ENCODE assay signal across 27 mouse cellular contexts in the genomic region with DNA sequence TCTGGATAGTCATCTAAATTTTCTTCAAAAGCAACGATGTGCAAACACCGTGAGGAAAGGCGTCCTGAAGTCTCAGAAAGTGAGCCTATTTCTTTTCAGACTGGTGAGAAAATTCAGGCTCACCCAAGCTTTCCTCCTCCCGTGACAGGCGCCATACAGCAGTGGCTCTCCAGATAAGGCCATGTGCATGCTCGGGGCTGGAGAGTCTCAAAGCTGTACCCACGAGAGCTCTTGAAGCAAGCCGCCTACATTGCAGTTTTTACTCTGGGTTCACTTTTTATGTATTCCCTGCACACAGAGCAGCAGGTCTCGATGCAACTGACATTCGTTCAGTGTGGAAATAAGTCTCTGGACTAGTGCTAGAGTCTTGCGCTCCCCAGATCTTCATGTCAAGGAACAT.
DNase-seq lines count a peak whose midpoint lies in the region; ATAC-seq lines count a peak whose summit lies in the region.
"Had no signal": no experiment of that assay in that cellular context is flagged by ENCODE, and none has a peak within 500 bp of the region (broad histone marks: within the 10 kb centered on the region; RNA-seq: fewer than 3 reads in every experiment).

No protein-coding gene starts in this region.

- H3K9me3 ChIP-seq in heart, embryonic 12.5 days (replicated peaks) = no peaks in the 10 kb centered on the region
- H3K9me3 ChIP-seq in intestine, embryonic 14.5 days (ENCODE audit: control insufficient read depth, low read length) = no peaks in the 10 kb centered on the region
- H3K9me3 ChIP-seq in intestine, embryonic 15.5 days = no peaks in the 10 kb centered on the region
- no peaks in the 10 kb centered on the region for H3K9me3 ChIP-seq in midbrain, embryonic 14.5 days (ENCODE audit: control insufficient read depth, low read length)
- H3K9me3 ChIP-seq in midbrain, embryonic 10.5 days (replicated peaks) = no peaks in the 10 kb centered on the region
- H3K9me3 ChIP-seq: embryonic facial prominence, embryonic 15.5 days; forebrain, embryonic 12.5 days; kidney, embryonic 15.5 days; megakaryocyte, embryonic 14.5 days had no signal

- peak overlapping the region; percentile 84 for H3K27ac ChIP-seq in heart, embryonic 12.5 days (ENCODE audit: poor library complexity, severe bottlenecking)
- peak overlapping the region; percentile 43; the same call in 1 of the 2 replicates for H3K27ac ChIP-seq in intestine, embryonic 14.5 days (ENCODE audit: low read depth)
- H3K27ac ChIP-seq in intestine, embryonic 15.5 days = no peak overlapping the region; the same call in 1 of the 2 replicates
- no peak overlapping the region for H3K27ac ChIP-seq in midbrain, embryonic 14.5 days (replicated peaks; ENCODE audit: low read depth, low read length)
- H3K27ac ChIP-seq in midbrain, embryonic 10.5 days (replicated peaks) = no peak overlapping the region
- H3K27ac ChIP-seq: embryonic facial prominence, embryonic 15.5 days; forebrain, embryonic 12.5 days; hindbrain, embryonic 14.5 days; kidney, embryonic 15.5 days; liver, embryonic 14.5 days had no signal

- no peak overlapping the region for H3K9ac ChIP-seq in heart, embryonic 12.5 days
- no peak overlapping the region for H3K9ac ChIP-seq in intestine, embryonic 14.5 days (ENCODE audit: low read length)
- no peak overlapping the region for H3K9ac ChIP-seq in intestine, embryonic 15.5 days
- no peak overlapping the region for H3K9ac ChIP-seq in midbrain, embryonic 14.5 days (replicated peaks; ENCODE audit: low read length)
- H3K9ac ChIP-seq: embryonic facial prominence, embryonic 15.5 days; forebrain, embryonic 12.5 days; forebrain, postnatal 0 days; hindbrain, embryonic 14.5 days; kidney, embryonic 15.5 days; liver, embryonic 14.5 days had no signal

- H3K27me3 ChIP-seq in heart, embryonic 12.5 days (replicated peaks) = no peaks in the 10 kb centered on the region
- no peaks in the 10 kb centered on the region for H3K27me3 ChIP-seq in intestine, embryonic 14.5 days (replicated peaks; ENCODE audit: control insufficient read depth, insufficient read depth, low read length)
- H3K27me3 ChIP-seq in intestine, embryonic 15.5 days (replicated peaks) = no peaks in the 10 kb centered on the region
- H3K27me3 ChIP-seq in midbrain, embryonic 14.5 days (ENCODE audit: control insufficient read depth, insufficient read depth, low read length) = no peaks in the 10 kb centered on the region
- H3K27me3 ChIP-seq in midbrain, embryonic 10.5 days (ENCODE audit: low read depth, poor library complexity, severe bottlenecking) = no peaks in the 10 kb centered on the region
- H3K27me3 ChIP-seq: embryonic facial prominence, embryonic 15.5 days; forebrain, embryonic 12.5 days; kidney, embryonic 15.5 days; megakaryocyte, embryonic 14.5 days had no signal

- H3K36me3 ChIP-seq in heart, embryonic 12.5 days = no peaks in the 10 kb centered on the region
- H3K36me3 ChIP-seq in intestine, embryonic 14.5 days (ENCODE audit: control insufficient read depth, insufficient read depth, low read length) = no peaks in the 10 kb centered on the region
- H3K36me3 ChIP-seq in intestine, embryonic 15.5 days = no peaks in the 10 kb centered on the region
- no peaks in the 10 kb centered on the region for H3K36me3 ChIP-seq in midbrain, embryonic 14.5 days (ENCODE audit: control insufficient read depth, insufficient read depth, low read length)
- H3K36me3 ChIP-seq in midbrain, embryonic 10.5 days = no peaks in the 10 kb centered on the region
- H3K36me3 ChIP-seq: embryonic facial prominence, embryonic 15.5 days; forebrain, embryonic 12.5 days; kidney, embryonic 15.5 days had no signal

- peaks cover 55% of the 10 kb centered on the region for H3K4me1 ChIP-seq in heart, embryonic 12.5 days (replicated peaks)
- H3K4me1 ChIP-seq in intestine, embryonic 14.5 days (replicated peaks; ENCODE audit: control insufficient read depth, insufficient read depth, low read length) = peaks cover 41% of the 10 kb centered on the region
- peaks cover 22% of the 10 kb centered on the region for H3K4me1 ChIP-seq in intestine, embryonic 15.5 days (replicated peaks)
- peaks cover 6% of the 10 kb centered on the region; the same call in 1 of the 2 replicates for H3K4me1 ChIP-seq in midbrain, embryonic 14.5 days (ENCODE audit: control insufficient read depth, insufficient read depth, low read length)
- H3K4me1 ChIP-seq in midbrain, embryonic 10.5 days = peaks cover 10% of the 10 kb centered on the region; the same call in 1 of the 2 replicates
- H3K4me1 ChIP-seq: embryonic facial prominence, embryonic 15.5 days; megakaryocyte, embryonic 14.5 days had no signal

- no peak for DNase-seq in heart, adult 8-10 months (ENCODE audit: low spot score)
- no peak for DNase-seq in intestine, embryonic 14.5 days (ENCODE audit: low spot score)
- DNase-seq in midbrain, embryonic 14.5 days = peak; percentile 29
- no peak for DNase-seq in midbrain, embryonic 10.5 days (ENCODE audit: low spot score)
- no peak for DNase-seq in cerebellum, adult 9-10 months
- DNase-seq: adrenal gland, postnatal 25 days; cerebellum, adult 18-20 months; cerebellum, postnatal 14 days; forebrain, postnatal 0 days; gastrocnemius, postnatal 14 days; kidney, adult 18-20 months; kidney, postnatal 25 days; liver; lung, adult 2 months; lung, postnatal 4 days; retina, postnatal 1 day; right cerebral cortex, postnatal 14 days; thymus, postnatal 4 days had no signal

- peak overlapping the region; percentile 41; the same call in 1 of the 2 replicates for H3K4me2 ChIP-seq in heart, embryonic 12.5 days
- no peak overlapping the region for H3K4me2 ChIP-seq in intestine, embryonic 14.5 days (ENCODE audit: low read length)
- H3K4me2 ChIP-seq in intestine, embryonic 15.5 days (replicated peaks) = no peak overlapping the region
- H3K4me2 ChIP-seq in midbrain, embryonic 14.5 days (ENCODE audit: low read length) = no peak overlapping the region
- H3K4me2 ChIP-seq: embryonic facial prominence, embryonic 15.5 days; forebrain, embryonic 12.5 days; hindbrain, embryonic 14.5 days; kidney, embryonic 15.5 days had no signal

- WGBS in heart, embryonic 12.5 days = 30% methylated on average over 11 of the region's 11 CpGs
- WGBS in intestine, embryonic 14.5 days = 43% methylated on average over 11 of the region's 11 CpGs
- WGBS in intestine, embryonic 15.5 days = 51% methylated on average over 11 of the region's 11 CpGs
- WGBS in midbrain, embryonic 14.5 days = 65% methylated on average over 11 of the region's 11 CpGs
- 86% methylated on average over 11 of the region's 11 CpGs for WGBS in midbrain, embryonic 10.5 days

- H3K4me3 ChIP-seq in heart, embryonic 12.5 days = no peak overlapping the region
- H3K4me3 ChIP-seq in intestine, embryonic 14.5 days (ENCODE audit: low read depth, low read length) = no peak overlapping the region
- no peak overlapping the region for H3K4me3 ChIP-seq in intestine, embryonic 15.5 days (replicated peaks)
- no peak overlapping the region for H3K4me3 ChIP-seq in midbrain, embryonic 14.5 days (replicated peaks; ENCODE audit: low read depth, low read length)
- H3K4me3 ChIP-seq in midbrain, embryonic 10.5 days = no peak overlapping the region
- H3K4me3 ChIP-seq: embryonic facial prominence, embryonic 15.5 days; forebrain, embryonic 12.5 days; kidney, embryonic 15.5 days; megakaryocyte, embryonic 14.5 days had no signal

- no peak for ATAC-seq in heart, embryonic 12.5 days (ENCODE audit: insufficient number of reproducible peaks, low FRiP score)
- no peak for ATAC-seq in intestine, embryonic 14.5 days (replicated peaks; ENCODE audit: low FRiP score, low TSS enrichment, low read depth)
- ATAC-seq in intestine, embryonic 15.5 days = no peak
- no peak for ATAC-seq in midbrain, embryonic 14.5 days (ENCODE audit: low FRiP score, low TSS enrichment)
- ATAC-seq: CD4-positive, CD25-positive, alpha-beta regulatory T cell, adult 4 months; forebrain, postnatal 0 days had no signal

Comparison
In these comparisons a context has a peak if more than half of its experiments do, and no peak if none do; other contexts are left out.
1. H3K27ac ChIP-seq: peak in heart, embryonic 12.5 days (single experiment) and intestine, embryonic 14.5 days (single experiment); none in intestine, embryonic 15.5 days (single experiment), midbrain, embryonic 14.5 days (single experiment) and midbrain, embryonic 10.5 days (single experiment).